Mouse (Mus musculus): ENCODE data around the gene Schip1. TPM values are rescaled to one million over a fixed set of nuclear protein-coding genes. Genes with fewer than 3 reads are reported as not detected.
A peak's percentile ranks its signal among the peaks of the same experiment; 100 is the strongest.

Schip1 gene
- total RNA-seq, 2 experiments from 2014 or later, result 2.0 to 3.4 TPM

- ATAC-seq (replicated peaks; ENCODE audit: low FRiP score, poor library complexity, severe bottlenecking), result no peak
These were observed 461.8 kb downstream of the Schip1 start for GRCm38 (mm10) chr3:68526416-68526815.

DNA sequence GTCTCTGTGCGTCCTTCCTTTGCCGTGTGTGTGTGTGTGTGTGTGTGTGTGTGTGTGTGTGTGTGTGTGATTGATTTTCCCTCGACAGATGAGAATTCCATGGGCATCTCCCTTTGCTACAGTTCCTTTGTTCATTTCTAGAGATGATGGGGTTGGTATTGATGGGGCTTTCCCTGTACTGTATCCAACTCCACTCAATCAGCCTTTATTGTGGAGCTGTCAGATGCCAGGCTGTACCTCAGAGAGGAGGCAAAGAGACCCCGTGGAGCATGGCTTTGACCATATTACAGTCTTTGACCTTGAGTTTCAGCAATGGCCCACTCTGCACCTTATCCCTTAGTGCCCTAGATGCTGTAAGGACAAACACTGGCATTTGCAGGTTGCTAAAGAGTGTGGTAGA is 462.6 kb downstream of the Schip1 start:
- ATAC-seq (replicated peaks; ENCODE audit: low FRiP score, poor library complexity, severe bottlenecking), result no peak

DNA sequence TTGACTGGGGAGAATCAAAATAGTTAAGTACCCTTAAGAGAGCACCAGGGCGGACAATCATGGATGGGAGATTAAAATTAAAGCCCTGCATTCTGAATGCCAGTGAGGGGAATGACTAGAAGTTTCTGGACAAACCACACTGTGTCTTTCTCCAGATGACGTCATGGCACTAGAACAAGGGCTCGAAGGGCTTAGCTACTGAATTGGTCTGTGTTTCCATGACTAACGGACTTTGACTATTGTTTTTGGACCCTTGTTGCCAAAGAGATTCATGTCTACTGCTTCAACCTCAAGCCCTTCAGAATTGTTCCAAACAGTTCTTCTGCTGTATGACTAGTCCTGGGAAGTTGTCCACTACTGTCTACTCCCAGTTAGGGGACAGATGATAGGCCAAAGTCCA is 467.3 kb downstream of the Schip1 start:
- no peak for ATAC-seq (replicated peaks; ENCODE audit: low FRiP score, poor library complexity, severe bottlenecking)

DNA sequence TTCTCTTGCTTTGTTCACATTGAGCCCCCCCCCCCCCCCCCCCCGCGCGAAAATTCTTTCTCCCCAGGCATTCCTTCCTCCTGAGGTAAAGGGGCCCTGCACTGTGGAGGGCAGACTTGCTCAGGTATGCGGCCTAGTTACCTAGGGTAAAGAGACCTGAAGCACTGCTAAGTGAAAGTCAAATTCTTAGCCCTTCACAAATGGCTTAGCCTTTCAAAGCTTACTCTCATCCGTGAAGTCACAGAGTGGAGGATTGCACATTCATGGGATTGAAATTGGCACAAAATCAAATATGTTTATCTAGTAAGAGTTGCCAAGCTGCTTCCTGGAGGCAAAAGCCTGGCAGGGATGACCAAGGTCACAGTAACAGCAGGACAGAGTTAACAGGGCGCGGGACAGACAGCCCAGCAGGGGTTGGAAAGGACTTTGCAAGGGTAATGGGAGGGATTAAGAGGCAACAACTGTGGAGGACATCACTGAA is 470.0 kb downstream of the Schip1 start:
- ATAC-seq (replicated peaks; ENCODE audit: low FRiP score, poor library complexity, severe bottlenecking), result no peak

DNA sequence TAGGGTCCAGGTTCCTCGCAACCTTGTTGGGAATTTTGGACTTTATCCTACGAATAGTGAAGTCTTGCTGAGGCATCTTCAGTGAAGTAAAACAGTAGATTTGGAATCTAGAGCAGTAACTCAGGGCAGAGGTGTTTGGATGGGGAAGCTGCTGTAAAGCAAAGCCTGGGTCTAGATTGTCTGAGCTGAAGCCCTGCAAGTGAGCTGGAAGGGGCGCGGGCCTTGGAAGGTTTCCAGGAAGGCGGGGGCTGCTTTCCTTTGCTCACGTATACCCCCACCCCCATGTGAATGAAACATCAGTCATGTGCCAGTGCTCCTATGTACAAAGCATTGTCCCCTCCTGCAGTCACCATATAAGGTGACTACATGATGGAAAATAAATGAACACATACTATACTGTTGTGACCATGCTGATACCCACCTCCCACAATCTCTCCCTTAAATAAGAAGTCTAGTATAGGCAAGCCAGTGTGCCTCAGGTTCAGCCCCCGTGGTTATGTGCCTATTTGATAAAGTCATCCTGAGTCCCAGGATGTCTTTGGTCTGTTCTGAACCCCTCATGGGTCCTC is 470.6 kb downstream of the Schip1 start:
- ATAC-seq (replicated peaks; ENCODE audit: low FRiP score, poor library complexity, severe bottlenecking), result no peak

- ATAC-seq (replicated peaks; ENCODE audit: low FRiP score, poor library complexity, severe bottlenecking), result no peak
These were observed 471.5 kb downstream of the Schip1 start for GRCm38 (mm10) chr3:68536071-68536470.

DNA sequence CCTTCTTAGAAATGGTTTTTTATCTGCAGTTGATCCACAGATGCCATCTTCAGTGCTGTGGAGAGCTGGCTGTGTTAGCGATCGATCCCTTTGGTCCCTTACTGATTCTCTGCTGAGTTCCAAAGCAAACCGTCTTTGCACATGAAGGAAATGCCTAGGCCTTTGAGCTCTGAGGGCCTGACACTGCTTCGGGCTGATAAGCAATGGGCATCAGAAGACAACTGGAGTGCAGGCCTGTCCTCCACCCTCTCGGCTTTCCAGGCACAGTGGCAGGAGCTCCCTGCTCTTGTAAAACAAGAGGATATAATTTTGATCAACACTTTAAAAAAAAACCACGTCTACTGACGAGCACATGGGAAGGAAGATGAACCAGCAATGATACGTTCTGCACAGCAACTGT is 477.1 kb downstream of the Schip1 start:
- ATAC-seq (replicated peaks; ENCODE audit: low FRiP score, poor library complexity, severe bottlenecking), result no peak

- peak; percentile 87 for ATAC-seq (replicated peaks; ENCODE audit: low FRiP score, poor library complexity, severe bottlenecking)
These were observed 478.4 kb downstream of the Schip1 start for GRCm38 (mm10) chr3:68542944-68543501.

GRCm38 (mm10) chr3:68544811-68545210 is 480.2 kb downstream of the Schip1 start:
- ATAC-seq (replicated peaks; ENCODE audit: low FRiP score, poor library complexity, severe bottlenecking), result no peak

DNA sequence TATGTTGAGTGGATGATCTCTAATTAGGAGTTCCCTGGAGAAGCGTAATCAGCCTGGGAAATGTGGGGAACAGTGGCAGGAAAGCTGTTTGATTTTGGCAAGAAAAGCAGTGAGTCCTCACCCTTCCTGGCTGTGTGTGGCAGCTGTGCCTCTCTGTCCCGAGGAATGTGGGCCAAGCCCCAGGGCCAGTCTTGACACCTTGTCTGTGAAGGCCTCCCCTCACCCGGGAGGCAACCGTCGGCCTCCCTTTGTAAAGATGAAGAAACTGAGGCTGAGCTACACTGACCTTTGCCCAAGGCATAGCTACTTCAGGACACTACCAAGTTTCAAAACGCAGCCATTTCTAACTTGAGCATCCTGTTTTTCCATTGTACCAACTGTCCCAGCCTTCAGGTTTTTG is 481.3 kb downstream of the Schip1 start:
- no peak for ATAC-seq (replicated peaks; ENCODE audit: low FRiP score, poor library complexity, severe bottlenecking)

GRCm38 (mm10) chr3:68555087-68555662 is 490.6 kb downstream of the Schip1 start:
- ATAC-seq (replicated peaks; ENCODE audit: low FRiP score, poor library complexity, severe bottlenecking), result no peak

DNA sequence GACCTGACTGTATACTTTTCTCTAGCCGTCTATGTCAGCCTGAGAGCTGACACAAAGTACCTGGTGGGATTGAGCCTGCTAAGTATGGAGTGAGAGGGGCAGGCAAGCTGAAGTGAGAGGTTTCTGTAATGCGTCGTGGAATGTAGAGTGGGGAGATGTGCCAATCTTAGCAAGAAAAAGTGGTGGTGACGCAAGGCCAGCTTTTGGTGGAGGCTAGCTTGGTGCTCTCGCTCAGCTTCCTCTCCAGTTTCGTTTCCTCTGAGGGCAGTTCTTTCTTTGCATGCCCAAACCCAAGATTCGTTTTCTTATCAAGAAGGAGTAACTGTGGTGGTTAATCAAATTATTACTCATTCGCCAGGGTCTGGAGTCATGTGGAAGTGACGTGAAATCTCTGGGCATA is 492.3 kb downstream of the Schip1 start:
- no peak for ATAC-seq (replicated peaks; ENCODE audit: low FRiP score, poor library complexity, severe bottlenecking)

DNA sequence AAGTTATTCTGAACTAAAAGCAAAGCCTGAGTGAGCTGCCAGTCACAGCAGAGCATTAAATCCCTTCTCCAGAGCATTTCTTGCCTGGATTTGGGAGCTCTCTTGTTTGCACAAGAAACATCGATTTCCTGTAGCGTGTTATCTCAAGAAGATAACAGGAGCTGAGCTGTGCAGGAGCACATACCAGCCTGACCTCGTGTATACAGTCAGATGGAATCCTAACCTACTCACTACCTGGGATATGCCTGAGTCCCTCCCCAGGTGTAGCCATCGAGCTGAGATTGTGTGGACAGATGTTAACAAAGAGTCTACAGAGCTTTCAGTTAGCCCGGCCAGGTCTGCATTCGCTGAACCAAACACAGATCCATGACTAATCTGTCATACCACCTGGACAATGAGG is 494.1 kb downstream of the Schip1 start:
- ATAC-seq (replicated peaks; ENCODE audit: low FRiP score, poor library complexity, severe bottlenecking), result no peak

- no peak for ATAC-seq (replicated peaks; ENCODE audit: low FRiP score, poor library complexity, severe bottlenecking)
These were observed 495.5 kb downstream of the Schip1 start for GRCm38 (mm10) chr3:68560057-68560456.

DNA sequence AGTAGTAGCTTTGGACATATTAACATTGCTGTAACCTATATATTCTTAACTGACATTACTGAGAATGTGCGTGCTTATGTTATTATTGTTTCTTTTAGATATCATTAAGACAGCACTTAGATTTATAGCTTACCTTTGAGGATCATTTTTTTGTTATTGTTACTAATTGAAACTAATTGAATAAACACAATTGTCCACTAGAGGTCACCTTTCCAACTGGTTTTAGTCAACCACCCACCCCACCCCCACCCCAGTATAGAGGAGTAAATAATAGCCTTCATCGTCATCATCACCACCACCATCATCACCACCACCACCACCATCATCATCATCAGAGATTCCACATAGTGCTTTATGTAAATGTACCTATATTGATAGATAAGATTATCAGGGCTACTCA is 498.2 kb downstream of the Schip1 start:
- ATAC-seq (replicated peaks; ENCODE audit: low FRiP score, poor library complexity, severe bottlenecking), result no peak

- ATAC-seq (replicated peaks; ENCODE audit: low FRiP score, poor library complexity, severe bottlenecking), result no peak
These were observed 499.3 kb downstream of the Schip1 start for GRCm38 (mm10) chr3:68563922-68564321.

GRCm38 (mm10) chr3:68564978-68565674 is 500.5 kb downstream of the Schip1 start:
- no peak for ATAC-seq (replicated peaks; ENCODE audit: low FRiP score, poor library complexity, severe bottlenecking)

DNA sequence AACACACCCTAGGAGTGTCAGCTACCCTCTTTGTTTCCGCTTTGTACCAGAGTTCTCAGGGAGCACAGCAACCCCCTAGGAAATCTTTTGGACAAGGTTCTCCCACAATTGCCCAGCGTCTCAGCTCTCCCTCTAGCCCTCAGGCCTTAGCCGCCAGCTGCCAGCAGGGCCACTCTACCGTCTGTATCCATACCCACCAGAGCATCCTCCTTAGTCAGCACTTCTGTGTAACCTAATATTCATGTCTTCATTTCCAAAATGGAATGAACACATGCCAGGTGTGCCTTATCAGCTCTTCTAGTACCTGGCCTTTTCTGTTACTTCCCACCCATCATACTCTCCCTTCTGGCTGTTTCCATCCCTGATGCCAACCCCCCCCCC is 501.1 kb downstream of the Schip1 start:
- no peak for ATAC-seq (replicated peaks; ENCODE audit: low FRiP score, poor library complexity, severe bottlenecking)

GRCm38 (mm10) chr3:68567581-68567980 is 503.0 kb downstream of the Schip1 start:
- ATAC-seq (replicated peaks; ENCODE audit: low FRiP score, poor library complexity, severe bottlenecking), result no peak

DNA sequence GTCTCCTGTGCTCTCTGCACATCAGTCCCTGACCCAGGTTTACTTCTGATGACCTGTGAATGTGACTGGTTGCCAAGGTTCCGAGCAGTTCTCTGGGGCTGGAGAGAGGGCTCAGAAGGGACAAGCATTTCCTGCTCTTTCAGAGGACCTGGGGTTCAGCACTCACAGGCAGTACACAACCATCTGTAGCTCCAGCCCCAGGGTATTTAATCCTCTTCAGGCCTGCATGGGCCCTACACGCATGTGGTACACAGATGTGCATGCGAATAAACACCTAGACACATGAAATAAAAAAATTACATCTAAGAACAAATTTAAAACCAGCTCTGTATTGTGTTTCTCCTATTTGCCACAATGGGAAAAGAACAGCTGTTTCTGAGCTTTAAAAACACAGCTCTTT is 503.5 kb downstream of the Schip1 start:
- no peak for ATAC-seq (replicated peaks; ENCODE audit: low FRiP score, poor library complexity, severe bottlenecking)

DNA sequence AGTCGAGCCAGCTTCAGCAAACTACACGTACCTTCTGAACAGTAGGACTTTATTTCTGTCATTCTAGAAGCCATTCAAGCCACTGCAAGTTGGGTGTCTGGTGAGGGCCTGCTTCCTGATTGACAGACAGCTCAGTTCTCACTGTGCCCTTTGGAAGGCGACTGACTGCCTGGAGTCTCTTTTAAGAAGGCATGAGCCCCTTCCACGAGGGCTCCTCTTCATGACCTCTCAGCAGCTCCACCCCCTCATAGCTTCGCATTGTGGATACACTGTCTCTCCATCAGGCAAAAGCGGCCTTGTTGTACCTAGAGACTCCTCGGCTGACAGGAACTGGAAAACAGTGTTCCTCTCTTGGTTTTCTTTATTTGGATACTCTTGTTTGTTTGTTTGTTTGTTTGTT is 504.1 kb downstream of the Schip1 start:
- ATAC-seq (replicated peaks; ENCODE audit: low FRiP score, poor library complexity, severe bottlenecking), result no peak

Data from erythroid progenitor cell, adult 5-6 weeks (primary cell).